Mouse (Mus musculus) liver, adult 2 months (tissue): ENCODE measurements around the gene Gm28557. TPM values are rescaled to one million over a fixed set of nuclear protein-coding genes. Genes with fewer than 3 reads are reported as not detected.
A peak's percentile ranks its signal among the peaks of the same experiment; 100 is the strongest.

Source experiments
- DNase-seq: peaks from one replicate; pipeline ENCODE4 v3.0.0-alpha.2; 2011; ENCODE audit warnings: low read depth, low spot score; ENCODE audit errors: extremely low read depth
- H3K27ac ChIP-seq: fragments of 200-500 bp; replicated peaks from 2 replicates; pipeline ENCODE4 v1.5.1; 2012; ENCODE audit warnings: low read depth, mild to moderate bottlenecking, control low read depth, inconsistent platforms, low read length; ENCODE audit not compliant: insufficient read depth
- H3K27me3 ChIP-seq: fragments of 200-500 bp; 2 replicates; pipeline ENCODE4 v1.6.1; 2012; ENCODE audit warnings: mild to moderate bottlenecking, moderate library complexity, low read length, inconsistent platforms; ENCODE audit not compliant: control insufficient read depth, insufficient read depth
- H3K36me3 ChIP-seq: fragments of 200-500 bp; 2 replicates; pipeline ENCODE4 v1.6.1; 2012; ENCODE audit warnings: low read length, inconsistent platforms; ENCODE audit not compliant: control insufficient read depth, insufficient read depth
- H3K4me1 ChIP-seq: fragments of 200-500 bp; 2 replicates; pipeline ENCODE4 v1.6.1; 2011; ENCODE audit warnings: low read length; ENCODE audit not compliant: control insufficient read depth, insufficient read depth
- H3K4me3 ChIP-seq: fragments of 200-500 bp; 2 replicates; pipeline ENCODE4 v1.5.1; 2011; ENCODE audit warnings: low read depth, mild to moderate bottlenecking, control low read depth, low read length, moderate library complexity; ENCODE audit not compliant: insufficient read depth
- H3K79me2 ChIP-seq: fragments of 200-500 bp; 2 replicates; pipeline ENCODE4 v1.6.1; 2012; ENCODE audit warnings: inconsistent platforms, mild to moderate bottlenecking, low read length, moderate library complexity; ENCODE audit not compliant: control insufficient read depth, insufficient read depth
- H3K9ac ChIP-seq: fragments of 200-500 bp; 2 replicates; pipeline ENCODE4 v1.6.1; 2012; ENCODE audit warnings: low read depth, mild to moderate bottlenecking, control low read depth, inconsistent platforms, low read length
- CTCF ChIP-seq: fragments of 200-500 bp; IDR thresholded peaks from 2 replicates; pipeline ENCODE4 v1.5.1; 2011; ENCODE audit warnings: low read depth, low read length, control low read depth
- POLR2A ChIP-seq: fragments of 200-500 bp; IDR thresholded peaks from 2 replicates; pipeline ENCODE4 v1.6.1; 2011; ENCODE audit warnings: low read length, control low read depth; ENCODE audit not compliant: insufficient read depth; ENCODE audit errors: extremely low read depth
- WGBS: fragments of 180-500 bp; shearing (Covaris S2); methylation state at CpG from one replicate; pipeline ENCODE4 v1.1.7; 2018; 5-methylcytosine and 5-hydroxymethylcytosine counted together
- polyA plus RNA-seq: library from polyadenylated mRNA; depleted of rRNA; stranded (reverse); fragments of >200 nt; gene quantifications from 2 replicates; pipeline ENCODE4 v1.2.3, GENCODE M21; 2012
- total RNA-seq: library from RNA; depleted of rRNA; stranded (reverse); fragments of >200 nt; gene quantifications from 2 replicates; pipeline ENCODE4 v1.2.3, GENCODE M21; 2014

Gm28557 gene
- total and polyA plus RNA-seq, 2 experiments = 7.1 to 15.5 TPM

DNA sequence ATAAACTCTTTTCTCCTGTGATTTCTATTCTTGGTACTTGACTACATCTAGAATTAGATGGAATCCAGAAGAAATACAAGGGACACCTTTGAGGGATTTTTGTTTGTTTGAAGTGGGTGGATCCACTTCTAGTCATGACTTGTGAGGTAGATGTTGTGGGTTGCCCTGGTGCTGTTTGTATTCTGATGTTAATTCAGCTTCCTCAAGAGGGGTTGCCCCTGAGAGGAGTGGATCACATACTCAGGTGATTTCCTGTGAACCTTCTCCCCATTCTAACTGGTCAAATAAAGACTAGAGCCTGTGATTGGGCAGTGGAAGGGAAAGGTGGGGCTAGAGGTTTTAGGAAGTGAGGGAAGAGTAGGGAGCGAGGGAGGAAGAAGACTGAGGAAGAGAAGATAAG, 26.5 kb downstream of the Gm28557 start:
- H3K36me3 ChIP-seq = peaks cover 32% of the 10 kb centered on the region
- no peak overlapping the region for H3K9ac ChIP-seq
- peaks cover 6% of the 10 kb centered on the region; the same call in 1 of the 2 replicates for H3K79me2 ChIP-seq
- 38% methylated on average over 1 of the region's 1 CpGs for WGBS
- no peaks in the 10 kb centered on the region for H3K27me3 ChIP-seq
- no peak for TF ChIP-seq CTCF
- no peak for TF ChIP-seq POLR2A
- H3K4me1 ChIP-seq = peaks cover 9% of the 10 kb centered on the region
- DNase-seq = peak; percentile 52
- no peak overlapping the region for H3K4me3 ChIP-seq
- H3K27ac ChIP-seq = peak overlapping the region; percentile 87

DNA sequence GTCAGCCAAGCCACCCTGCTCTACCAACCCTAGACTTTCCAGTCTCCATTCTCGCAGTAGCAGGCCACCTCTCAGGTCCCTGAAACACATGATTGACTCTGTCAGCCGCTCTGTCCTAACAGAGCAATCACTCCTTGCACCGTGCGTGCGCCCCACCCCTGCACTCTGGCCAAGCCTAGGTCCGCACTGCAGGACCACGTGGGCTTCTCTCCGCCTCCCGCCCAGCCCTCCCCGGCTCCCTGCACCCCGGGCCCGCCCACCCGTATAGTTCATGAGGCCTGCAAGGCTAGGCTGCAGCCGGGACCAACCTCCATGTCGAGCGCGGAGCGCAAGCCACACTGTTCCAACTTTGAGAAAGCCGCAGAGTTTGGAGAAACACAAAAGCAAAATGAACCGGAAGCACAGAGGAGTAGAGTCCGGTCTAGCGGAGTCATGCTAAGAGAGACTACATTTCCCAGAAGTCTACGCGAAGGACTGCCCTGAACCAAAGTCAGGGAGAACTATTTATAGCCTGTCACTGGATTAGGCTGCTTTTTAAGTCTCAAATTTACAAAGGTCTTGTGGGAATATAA, 27.2 kb downstream of the Gm28557 start:
- Histone ChIP-seq H3K4me3 (peak overlapping the region; percentile 82), H3K9ac (peak overlapping the region; percentile 58), H3K36me3 (peaks cover 34% of the 10 kb centered on the region), H3K79me2 (peaks cover 7% of the 10 kb centered on the region; the same call in 1 of the 2 replicates), H3K4me1 (peaks cover 9% of the 10 kb centered on the region), H3K27me3 (no peaks in the 10 kb centered on the region), H3K27ac (peak overlapping the region; percentile 87)
- DNase-seq = peak; percentile 92
- TF ChIP-seq POLR2A = 0 out of 2 replicates have a peak, but pooled peaks have one; percentile 40
- TF ChIP-seq CTCF = no peak
- WGBS = under 1% methylated on average over 24 of the region's 24 CpGs

DNA sequence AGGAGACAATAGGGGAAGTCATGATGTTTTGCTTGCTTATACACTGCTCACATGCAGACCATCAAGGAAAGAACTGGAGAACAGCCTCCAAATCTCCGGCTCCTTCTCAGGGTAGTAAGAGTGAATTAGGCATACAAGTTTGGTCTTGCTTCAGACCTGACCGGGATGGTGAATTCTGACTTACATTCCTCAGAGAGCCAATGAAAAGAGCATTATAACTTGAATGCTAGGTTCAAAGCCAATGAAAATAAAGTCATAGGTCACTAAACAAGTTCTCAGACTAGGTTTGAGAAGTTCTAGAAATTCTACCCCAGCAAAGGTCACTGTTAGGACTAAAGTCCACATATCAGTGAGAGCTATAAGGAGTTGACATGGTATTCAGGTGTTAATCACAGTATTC, 31.2 kb downstream of the Gm28557 start:
- Histone ChIP-seq H3K4me1 (peaks cover 9% of the 10 kb centered on the region), H3K4me3 (no peak overlapping the region), H3K79me2 (peaks cover 7% of the 10 kb centered on the region; the same call in 1 of the 2 replicates), H3K9ac (no peak overlapping the region), H3K36me3 (peaks cover 45% of the 10 kb centered on the region), H3K27ac (no peak overlapping the region), H3K27me3 (no peaks in the 10 kb centered on the region)
- DNase-seq = no peak
- WGBS = 96% methylated on average over 2 of the region's 2 CpGs
- no peak for TF ChIP-seq POLR2A
- no peak for TF ChIP-seq CTCF

DNA sequence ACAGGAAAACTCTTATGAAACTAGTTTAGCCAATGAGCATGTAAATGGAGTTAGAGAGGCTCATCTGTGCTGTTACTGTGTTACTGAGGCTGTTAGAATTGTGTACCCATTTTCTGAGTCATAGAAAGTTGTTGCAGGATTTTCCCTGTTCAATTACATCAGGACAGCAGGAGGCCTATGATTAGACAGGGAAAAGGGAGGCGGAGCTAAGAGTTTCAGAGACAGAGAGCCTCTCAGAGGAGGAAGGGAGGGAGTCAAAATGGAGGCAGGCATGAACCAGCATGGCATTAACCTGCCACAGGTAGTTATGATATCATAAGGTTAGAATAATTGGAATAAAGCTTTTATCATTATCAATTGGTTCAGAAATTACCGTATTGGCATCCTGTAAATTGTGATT, 35.6 kb downstream of the Gm28557 start:
- no peaks in the 10 kb centered on the region for H3K27me3 ChIP-seq
- no peak overlapping the region for H3K4me3 ChIP-seq
- peaks cover 58% of the 10 kb centered on the region for H3K36me3 ChIP-seq
- no peak for DNase-seq
- no peak overlapping the region for H3K27ac ChIP-seq
- no peaks in the 10 kb centered on the region for H3K4me1 ChIP-seq
- H3K79me2 ChIP-seq = peaks cover 3% of the 10 kb centered on the region; the same call in 1 of the 2 replicates
- 97% methylated on average over 2 of the region's 2 CpGs for WGBS
- no peak for TF ChIP-seq POLR2A
- no peak for TF ChIP-seq CTCF
- no peak overlapping the region for H3K9ac ChIP-seq

DNA sequence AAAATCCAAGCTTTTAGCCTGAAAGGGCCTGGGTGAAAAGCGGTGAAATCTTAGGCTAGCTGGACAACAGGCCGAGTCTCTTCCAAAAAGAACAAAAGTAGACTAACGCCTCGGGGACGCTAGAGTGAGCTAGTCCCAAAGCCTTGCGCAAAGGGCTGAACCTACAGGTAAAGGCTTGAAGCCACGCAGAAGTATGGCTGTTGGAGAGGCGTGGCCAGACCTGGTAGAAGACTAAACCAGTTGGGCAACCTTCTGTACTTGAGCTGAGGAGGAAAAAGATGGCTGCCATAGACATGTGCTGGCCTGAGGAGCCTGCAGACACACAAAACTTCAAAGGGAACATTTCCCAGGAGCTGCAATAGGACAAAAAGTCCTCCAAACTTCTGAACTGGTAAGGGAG, 43.0 kb downstream of the Gm28557 start:
- Histone ChIP-seq H3K36me3 (peaks cover 11% of the 10 kb centered on the region), H3K9ac (no peak overlapping the region), H3K4me3 (no peak overlapping the region), H3K27me3 (no peaks in the 10 kb centered on the region), H3K27ac (no peak overlapping the region), H3K4me1 (no peaks in the 10 kb centered on the region), H3K79me2 (no peaks in the 10 kb centered on the region)
- 95% methylated on average over 8 of the region's 8 CpGs for WGBS
- no peak for DNase-seq
- TF ChIP-seq CTCF (no peak), POLR2A (no peak)

DNA sequence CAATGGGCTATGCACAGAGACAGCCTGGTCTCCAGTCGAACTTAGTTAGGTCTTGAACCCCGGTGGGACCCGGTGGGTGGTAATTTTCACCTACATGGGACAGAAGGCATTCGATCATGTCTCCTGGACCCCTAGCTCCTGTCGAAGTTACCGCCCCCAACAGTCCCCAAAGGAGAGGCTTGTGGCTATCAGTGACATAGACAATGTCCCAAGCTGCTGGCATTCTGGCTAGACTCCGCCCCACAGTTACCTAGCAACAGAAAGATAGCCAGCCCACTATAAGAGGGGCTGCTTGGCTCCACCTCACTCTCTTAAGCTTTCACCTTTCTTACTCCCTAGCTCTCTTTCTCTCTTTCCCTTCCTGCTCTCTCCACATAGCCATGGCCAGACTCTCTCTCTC, 46.0 kb downstream of the Gm28557 start:
- WGBS = 69% methylated on average over 7 of the region's 7 CpGs
- Histone ChIP-seq H3K4me1 (no peaks in the 10 kb centered on the region), H3K79me2 (no peaks in the 10 kb centered on the region), H3K36me3 (no peaks in the 10 kb centered on the region), H3K27ac (no peak overlapping the region), H3K4me3 (no peak overlapping the region), H3K27me3 (no peaks in the 10 kb centered on the region), H3K9ac (no peak overlapping the region)
- no peak for TF ChIP-seq CTCF
- TF ChIP-seq POLR2A = no peak
- no peak for DNase-seq
